Mouse (Mus musculus) lung, embryonic 14.5 days (tissue): ENCODE results near the gene Msrb1. TPM values are rescaled to one million over a fixed set of nuclear protein-coding genes. Genes with fewer than 3 reads are reported as not detected.

Source experiments
- ATAC-seq: fragments of 200-750 bp; cut with Nextera tagmentation; 2 replicates; pipeline ENCODE4 v1.8.0; 2017; ENCODE audit warnings: mild to moderate bottlenecking, moderate TSS enrichment, moderate library complexity; ENCODE audit not compliant: insufficient read depth
- DNase-seq: peaks from one replicate; pipeline ENCODE4 v3.0.0-alpha.2; 2015
- H3K27ac ChIP-seq: fragments of 300-500 bp; sonication (generic); 2 replicates; pipeline ENCODE4 v1.5.1; 2014; ENCODE audit warnings: low read depth, mild to moderate bottlenecking, moderate library complexity
- H3K27me3 ChIP-seq: fragments of 300-500 bp; sonication (generic); 2 replicates; pipeline ENCODE4 v1.6.1; 2014; ENCODE audit warnings: low read length, control low read depth; ENCODE audit not compliant: insufficient read depth
- H3K36me3 ChIP-seq: fragments of 300-500 bp; sonication (generic); 2 replicates; pipeline ENCODE4 v1.6.1; 2014; ENCODE audit warnings: control low read depth; ENCODE audit not compliant: insufficient read depth
- H3K4me1 ChIP-seq: fragments of 300-500 bp; sonication (generic); 2 replicates; pipeline ENCODE4 v1.6.1; 2014; ENCODE audit warnings: antibody characterized with exemption, control low read depth; ENCODE audit not compliant: insufficient read depth
- H3K4me2 ChIP-seq: fragments of 300-500 bp; sonication (generic); 2 replicates; pipeline ENCODE4 v1.6.1; 2014; ENCODE audit warnings: mild to moderate bottlenecking
- H3K4me3 ChIP-seq: fragments of 300-500 bp; sonication (generic); 2 replicates; pipeline ENCODE4 v1.5.1; 2014; ENCODE audit warnings: low read depth, low read length
- H3K9ac ChIP-seq: fragments of 300-500 bp; sonication (generic); 2 replicates; pipeline ENCODE4 v1.6.1; 2014
- H3K9me3 ChIP-seq: fragments of 300-500 bp; sonication (generic); 2 replicates; pipeline ENCODE4 v1.6.1; 2016; ENCODE audit warnings: low read depth, low read length, control low read depth
- CTCF ChIP-seq: IDR thresholded peaks from 2 replicates; pipeline ENCODE4 v1.5.1; 2016; ENCODE audit warnings: antibody characterized with exemption, low read depth
- WGBS: fragments of 180-500 bp; shearing (Covaris S2); extraction: QIAGEN DNeasy Blood & Tissue Kit; methylation state at CpG from one replicate; pipeline ENCODE4 v1.1.7; 2014; 5-methylcytosine and 5-hydroxymethylcytosine counted together
- polyA plus RNA-seq: library from polyadenylated mRNA; unstranded; fragments of >200 nt; fragmentation: Nextera tagmentation; extraction: Ambion mirVana; gene quantifications from 2 replicates; pipeline ENCODE4 v1.2.1, GENCODE M21; 2014

Msrb1 gene
- polyA plus RNA-seq, 1 experiment from 2014 or later = 35.2 TPM

DNA sequence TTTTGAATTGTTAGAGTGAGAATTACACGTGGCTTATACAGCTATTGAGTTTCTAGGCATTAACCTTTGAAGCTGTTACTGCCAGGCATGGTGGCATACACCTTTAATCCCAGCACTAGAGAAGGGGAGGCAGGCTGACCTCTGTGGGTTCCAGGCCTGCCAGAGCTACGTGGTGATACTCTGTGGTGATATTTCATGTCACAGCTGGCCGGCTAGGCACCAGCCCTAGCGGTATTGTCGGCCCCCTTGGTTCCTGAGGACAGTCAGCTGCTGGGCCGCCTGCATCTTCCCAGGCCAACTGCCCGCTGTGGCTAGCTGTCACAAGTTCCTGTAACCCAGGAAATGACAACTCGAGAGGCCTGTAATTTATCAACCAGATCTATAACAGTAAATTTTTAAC is 55.7 kb downstream of the Msrb1 start:
- Histone ChIP-seq H3K9ac (no peak overlapping the region), H3K36me3 (no peaks in the 10 kb centered on the region), H3K4me3 (no peak overlapping the region), H3K4me1 (no peaks in the 10 kb centered on the region), H3K9me3 (no peaks in the 10 kb centered on the region), H3K27me3 (no peaks in the 10 kb centered on the region), H3K27ac (no peak overlapping the region), H3K4me2 (no peak overlapping the region)
- WGBS = 35% methylated on average over 8 of the region's 8 CpGs
- DNase-seq (no peak), ATAC-seq (no peak)
- no peak for TF ChIP-seq CTCF

Other genes with a start within 250 kb of the Msrb1 start
- gene Caskin1, start 248.0 kb upstream of the Msrb1 start, polyA plus RNA-seq = 0.93 and 1.1 TPM in 2 replicates
- 103 and 106 TPM in 2 replicates for gene Traf7, start 208.7 kb upstream of the Msrb1 start, polyA plus RNA-seq
- 2.8 and 3.1 TPM in 2 replicates for gene Rab26, start 202.4 kb upstream of the Msrb1 start, polyA plus RNA-seq
- 27.6 and 34.0 TPM in 2 replicates for gene Pkd1, start 186.8 kb upstream of the Msrb1 start, polyA plus RNA-seq
- gene Tsc2, start 104.0 kb upstream of the Msrb1 start, polyA plus RNA-seq = 62.2 and 66.5 TPM in 2 replicates
- 15.9 and 18.6 TPM in 2 replicates for gene Nthl1, start 104.0 kb upstream of the Msrb1 start, polyA plus RNA-seq
- 67.8 and 68.3 TPM in 2 replicates for gene Slc9a3r2, start 86.3 kb upstream of the Msrb1 start, polyA plus RNA-seq
- 0.78 and 1.0 TPM in 2 replicates for gene Npw, start 78.2 kb upstream of the Msrb1 start, polyA plus RNA-seq
- 32.9 and 34.0 TPM in 2 replicates for gene Zfp598, start 67.0 kb upstream of the Msrb1 start, polyA plus RNA-seq
- gene Syngr3, start 46.7 kb upstream of the Msrb1 start, polyA plus RNA-seq = 0.83 and 1.3 TPM in 2 replicates
- gene Gfer, start 40.5 kb upstream of the Msrb1 start, polyA plus RNA-seq = 53.9 and 54.4 TPM in 2 replicates
- gene Noxo1, start 40.4 kb upstream of the Msrb1 start, polyA plus RNA-seq = 3.5 and 5.0 TPM in 2 replicates
- gene Tbl3, start 29.0 kb upstream of the Msrb1 start, polyA plus RNA-seq = 97.9 and 112 TPM in 2 replicates
- 0.46 and 0.71 TPM in 2 replicates for gene Rnf151, start 18.6 kb upstream of the Msrb1 start, polyA plus RNA-seq
- 1,798 and 1,884 TPM in 2 replicates for gene Rps2, start 18.5 kb upstream of the Msrb1 start, polyA plus RNA-seq
- 211 and 221 TPM in 2 replicates for gene Ndufb10, start 12.2 kb upstream of the Msrb1 start, polyA plus RNA-seq
- gene Rpl3l, start 8.8 kb upstream of the Msrb1 start, polyA plus RNA-seq = not detected in 2 replicates
- gene Hs3st6, start 16.3 kb downstream of the Msrb1 start, polyA plus RNA-seq = 2.9 and 3.3 TPM in 2 replicates
- not detected in 2 replicates for gene Meiob, start 67.6 kb downstream of the Msrb1 start, polyA plus RNA-seq
- 23.2 and 24.8 TPM in 2 replicates for gene Hagh, start 103.5 kb downstream of the Msrb1 start, polyA plus RNA-seq
- 16.5 and 17.1 TPM in 2 replicates for gene Fahd1, start 113.7 kb downstream of the Msrb1 start, polyA plus RNA-seq
- gene Igfals, start 129.4 kb downstream of the Msrb1 start, polyA plus RNA-seq = 0.93 and 1.1 TPM in 2 replicates
- 53.0 and 56.5 TPM in 2 replicates for gene Nubp2, start 149.7 kb downstream of the Msrb1 start, polyA plus RNA-seq
- 34.8 and 37.2 TPM in 2 replicates for gene Spsb3, start 150.0 kb downstream of the Msrb1 start, polyA plus RNA-seq
- 21.2 and 23.3 TPM in 2 replicates for gene Eme2, start 158.4 kb downstream of the Msrb1 start, polyA plus RNA-seq
- 92.1 and 93.7 TPM in 2 replicates for gene Mrps34, start 158.5 kb downstream of the Msrb1 start, polyA plus RNA-seq
- 65.1 and 77.1 TPM in 2 replicates for gene Nme3, start 159.9 kb downstream of the Msrb1 start, polyA plus RNA-seq
- gene Mapk8ip3, start 200.3 kb downstream of the Msrb1 start, polyA plus RNA-seq = 32.1 and 34.2 TPM in 2 replicates
- gene Jpt2, start 224.0 kb downstream of the Msrb1 start, polyA plus RNA-seq = 140 and 142 TPM in 2 replicates